Mouse (Mus musculus): ENCODE results near the gene Trmu.
A peak's percentile ranks its signal among the peaks of the same experiment; 100 is the strongest.

Gene Trmu

GRCm38 (mm10) chr15:85896284-85896683, 17.2 kb downstream of the Trmu start:
- DNase-seq (ENCODE audit: low spot score in 2 of 2), result peak; percentile 55 to 76

GRCm38 (mm10) chr15:85897113-85897512, 18.0 kb downstream of the Trmu start:
- no peak for DNase-seq (ENCODE audit: low spot score in 2 of 2)

- DNase-seq (ENCODE audit: low spot score in 2 of 2), result no peak
Measured at GRCm38 (mm10) chr15:85899396-85899795, 20.3 kb downstream of the Trmu start.

- DNase-seq (ENCODE audit: low spot score in 2 of 2), result no peak
Measured at GRCm38 (mm10) chr15:85900318-85900717, 21.2 kb downstream of the Trmu start.

- no peak for DNase-seq (ENCODE audit: low spot score in 2 of 2)
Measured at GRCm38 (mm10) chr15:85900801-85901200, 21.7 kb downstream of the Trmu start.

- DNase-seq (ENCODE audit: low spot score in 2 of 2), result no peak
Measured at GRCm38 (mm10) chr15:85902505-85902904, 23.4 kb downstream of the Trmu start.

- DNase-seq (ENCODE audit: low spot score in 2 of 2), result no peak
Measured at GRCm38 (mm10) chr15:85903826-85904225, 24.7 kb downstream of the Trmu start.

GRCm38 (mm10) chr15:85908660-85909491, 29.8 kb downstream of the Trmu start:
- DNase-seq (ENCODE audit: low spot score in 2 of 2), result peak; percentile 47 to 75

GRCm38 (mm10) chr15:85909492-85909829, 30.3 kb downstream of the Trmu start:
- no peak for DNase-seq (ENCODE audit: low spot score in 2 of 2)

- no peak for DNase-seq (ENCODE audit: low spot score in 2 of 2)
Measured at GRCm38 (mm10) chr15:85909931-85910330, 30.8 kb downstream of the Trmu start.

- peak; percentile 42 to 65 for DNase-seq (ENCODE audit: low spot score in 2 of 2)
Measured at GRCm38 (mm10) chr15:85913605-85914004, 34.5 kb downstream of the Trmu start.

GRCm38 (mm10) chr15:85919191-85919891, 40.2 kb downstream of the Trmu start:
- DNase-seq (ENCODE audit: low spot score in 2 of 2), result no peak

GRCm38 (mm10) chr15:85919892-85920248, 40.8 kb downstream of the Trmu start:
- no peak for DNase-seq (ENCODE audit: low spot score in 2 of 2)

GRCm38 (mm10) chr15:85921855-85922254, 42.7 kb downstream of the Trmu start:
- no peak for DNase-seq (ENCODE audit: low spot score in 2 of 2)

GRCm38 (mm10) chr15:85928161-85928560, 49.0 kb downstream of the Trmu start:
- no peak for DNase-seq (ENCODE audit: low spot score in 2 of 2)

- DNase-seq (ENCODE audit: low spot score in 2 of 2), result no peak
Measured at GRCm38 (mm10) chr15:85935627-85936049, 56.5 kb downstream of the Trmu start.
